In genomic region chr2:155380261-155381059, GRCm38 (mm10) we compare ENCODE assay signal across 8 mouse cellular contexts. TPM values are rescaled to one million over a fixed set of nuclear protein-coding genes. Genes with fewer than 3 reads are reported as not detected.
DNase-seq lines count a peak whose midpoint lies in the region; ATAC-seq and TF ChIP-seq lines count a peak whose summit lies in the region.

Gene Trp53inp2, plus strand, starts transcription at chr2:155381059.

- peak; percentile 65 for DNase-seq in liver, adult 2 months (ENCODE audit: extremely low read depth, low read depth, low spot score)
- DNase-seq in liver, result no peak
- DNase-seq in cerebellum, postnatal 25 days, result peak; percentile 22 to 26
- DNase-seq in B cell, adult 2 months, result no peak
- no peak for DNase-seq in thymus, adult 18-20 months

- no peak for ATAC-seq in heart, embryonic 11.5 days (replicated peaks; ENCODE audit: insufficient number of reproducible peaks, low FRiP score, low TSS enrichment)
- no peak for ATAC-seq in kidney, embryonic 15.5 days (replicated peaks; ENCODE audit: low FRiP score)
- ATAC-seq in liver, embryonic 16.5 days (ENCODE audit: low read depth), result no peak

- no peak for TF ChIP-seq CTCF in liver, adult 2 months (IDR thresholded peaks at IDR 0.05; ENCODE audit: low read depth, low read length)

- H3K9ac ChIP-seq in liver, adult 2 months (ENCODE audit: low read depth, low read length), result peak within 1 kb of the TSS; percentile 96
- peak within 1 kb of the TSS; percentile 97 for H3K9ac ChIP-seq in heart, embryonic 11.5 days (ENCODE audit: low read depth, low read length)
- H3K9ac ChIP-seq in kidney, embryonic 15.5 days, result peak within 1 kb of the TSS; percentile 75
- peak within 1 kb of the TSS; percentile 88 for H3K9ac ChIP-seq in liver, embryonic 16.5 days (ENCODE audit: low read depth, low read length)

- peaks cover 16% of the 10 kb centered on the region; the same call in 1 of the 2 replicates for H3K79me2 ChIP-seq in liver, adult 2 months (ENCODE audit: control insufficient read depth, insufficient read depth, low read length)

- WGBS in liver, adult 2 months, result 32% methylated on average over 8 of the region's 8 CpGs
- WGBS in heart, embryonic 11.5 days (ENCODE audit: insufficient replicate concordance), result 52% methylated on average over 8 of the region's 8 CpGs
- 43% methylated on average over 8 of the region's 8 CpGs for WGBS in kidney, embryonic 15.5 days
- WGBS in liver, embryonic 16.5 days (ENCODE audit: insufficient replicate concordance), result 55% methylated on average over 8 of the region's 8 CpGs

- H3K27me3 ChIP-seq in liver, adult 2 months (ENCODE audit: control insufficient read depth, insufficient read depth, low read length), result no peaks in the 10 kb centered on the region
- peaks cover 11% of the 10 kb centered on the region; the same call in 1 of the 2 replicates for H3K27me3 ChIP-seq in heart, embryonic 11.5 days (ENCODE audit: control insufficient read depth, insufficient read depth, low read length)
- H3K27me3 ChIP-seq in kidney, embryonic 15.5 days, result peaks cover 13% of the 10 kb centered on the region
- H3K27me3 ChIP-seq in liver, embryonic 16.5 days (ENCODE audit: control insufficient read depth, insufficient read depth, low read depth, low read length), result peaks cover 11% of the 10 kb centered on the region

- peak within 1 kb of the TSS; percentile 78 for H3K4me3 ChIP-seq in liver, adult 2 months (ENCODE audit: insufficient read depth, low read depth, low read length)
- peak within 1 kb of the TSS; percentile 87 for H3K4me3 ChIP-seq in heart, embryonic 11.5 days (ENCODE audit: low read depth, low read length)
- H3K4me3 ChIP-seq in kidney, embryonic 15.5 days (replicated peaks), result peak within 1 kb of the TSS; percentile 66
- H3K4me3 ChIP-seq in liver, embryonic 16.5 days (ENCODE audit: low read depth, low read length), result peak within 1 kb of the TSS; percentile 87

- peaks cover 28% of the 10 kb centered on the region for H3K4me1 ChIP-seq in liver, adult 2 months (ENCODE audit: control insufficient read depth, insufficient read depth, low read length)
- peaks cover 16% of the 10 kb centered on the region for H3K4me1 ChIP-seq in heart, embryonic 11.5 days (ENCODE audit: control insufficient read depth, insufficient read depth, low read length)
- H3K4me1 ChIP-seq in kidney, embryonic 15.5 days, result peaks cover 26% of the 10 kb centered on the region
- peaks cover 17% of the 10 kb centered on the region for H3K4me1 ChIP-seq in liver, embryonic 16.5 days (ENCODE audit: control insufficient read depth, low read depth, low read length)

- H3K36me3 ChIP-seq in liver, adult 2 months (ENCODE audit: control insufficient read depth, insufficient read depth, low read length), result peaks cover 14% of the 10 kb centered on the region
- peaks cover 1% of the 10 kb centered on the region; the same call in 1 of the 2 replicates for H3K36me3 ChIP-seq in heart, embryonic 11.5 days (ENCODE audit: control insufficient read depth, insufficient read depth, low read length)
- H3K36me3 ChIP-seq in kidney, embryonic 15.5 days, result no peaks in the 10 kb centered on the region
- no peaks in the 10 kb centered on the region for H3K36me3 ChIP-seq in liver, embryonic 16.5 days (ENCODE audit: control insufficient read depth, insufficient read depth)

- TF ChIP-seq POLR2A in liver, adult 2 months (IDR thresholded peaks at IDR 0.05; ENCODE audit: extremely low read depth, insufficient read depth, low read length), result no peak

- no peaks in the 10 kb centered on the region for H3K9me3 ChIP-seq in heart, embryonic 11.5 days (replicated peaks; ENCODE audit: control insufficient read depth, low read length)
- H3K9me3 ChIP-seq in kidney, embryonic 15.5 days (replicated peaks), result no peaks in the 10 kb centered on the region
- no peaks in the 10 kb centered on the region for H3K9me3 ChIP-seq in liver, embryonic 16.5 days (replicated peaks; ENCODE audit: control insufficient read depth, low read length)

- peak within 1 kb of the TSS; percentile 99 for H3K27ac ChIP-seq in liver, adult 2 months (replicated peaks; ENCODE audit: insufficient read depth, low read depth, low read length)
- H3K27ac ChIP-seq in heart, embryonic 11.5 days (ENCODE audit: low read depth, low read length), result peak within 1 kb of the TSS; percentile 98
- peak within 1 kb of the TSS; percentile 94 for H3K27ac ChIP-seq in kidney, embryonic 15.5 days
- H3K27ac ChIP-seq in liver, embryonic 16.5 days (ENCODE audit: low read length), result peak within 1 kb of the TSS; percentile 96

- peak within 1 kb of the TSS; percentile 63 for H3K4me2 ChIP-seq in heart, embryonic 11.5 days
- H3K4me2 ChIP-seq in kidney, embryonic 15.5 days, result peak within 1 kb of the TSS; percentile 90
- peak within 1 kb of the TSS; percentile 94 for H3K4me2 ChIP-seq in liver, embryonic 16.5 days (ENCODE audit: low read depth, low read length)

RNA-seq across cellular contexts. Expression of gene Trp53inp2, which starts in this region (rescaled TPM):
- total RNA-seq in liver, adult 2 months (2014; rRNA removed), result 54.2 and 60.6 TPM in 2 replicates
- 98.7 and 142 TPM in 2 replicates for polyA plus RNA-seq in liver, adult 2 months (2012; rRNA removed)
- polyA plus RNA-seq in heart, embryonic 11.5 days (2014; fragmentation: Nextera tagmentation; extraction: Ambion mirVana), result 69.9 and 96.9 TPM in 2 replicates
- 23.5 and 25.7 TPM in 2 replicates for polyA plus RNA-seq in kidney, embryonic 15.5 days (2015; fragmentation: Nextera tagmentation; extraction: Ambion mirVana)
- polyA plus RNA-seq in liver, embryonic 16.5 days (2015; fragmentation: Nextera tagmentation; extraction: Ambion mirVana), result 4.4 and 5.7 TPM in 2 replicates

Comparison
In these comparisons a context has a peak if more than half of its experiments do, and no peak if none do; other contexts are left out.
1. DNase-seq: peak in liver, adult 2 months (single experiment) and cerebellum, postnatal 25 days (2 of 2); none in liver (single experiment), B cell, adult 2 months (0 of 2) and thymus, adult 18-20 months (0 of 2).
2. Peak in every context shown above with its lines, with median percentiles within 50 percentile points of each other: H3K27ac ChIP-seq, H3K4me3 ChIP-seq, H3K9ac ChIP-seq and H3K4me2 ChIP-seq.